Mouse (Mus musculus): Measurements from ENCODE around the gene Rabep1. TPM values are rescaled to one million over a fixed set of nuclear protein-coding genes. Genes with fewer than 3 reads are reported as not detected.

The Rabep1 gene
- polyA plus RNA-seq, 1 experiment from 2014 or later = 27.8 TPM

DNA sequence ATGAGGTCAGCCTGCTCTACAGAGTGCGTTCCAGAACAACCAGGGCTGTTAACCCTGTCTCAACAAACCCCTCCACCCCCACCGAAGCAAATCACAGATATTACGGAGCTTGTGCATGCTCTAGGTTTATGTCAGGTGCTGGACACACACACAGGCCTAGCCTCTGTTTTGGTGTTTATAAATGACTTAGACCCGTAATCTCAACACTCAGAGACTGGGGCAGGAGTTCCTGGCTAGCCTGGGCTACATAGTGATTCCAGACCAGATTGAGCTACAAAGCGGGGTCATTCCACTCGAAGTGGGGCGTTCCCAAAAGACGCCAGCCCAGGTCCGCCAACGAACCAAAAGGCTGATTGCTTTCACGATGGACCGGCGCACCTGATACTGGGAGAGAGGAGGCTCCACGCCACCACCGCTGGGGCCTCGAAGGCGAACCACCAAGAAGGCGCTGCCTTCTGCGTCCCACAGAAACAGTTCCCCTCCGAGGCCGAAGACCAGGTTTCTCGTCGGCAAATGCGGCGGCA, 124.8 kb downstream of the Rabep1 start:
- Histone ChIP-seq H3K36me3 (ENCODE audit: control insufficient read depth, insufficient read depth, low read length) (peaks cover 10% of the 10 kb centered on the region; the same call in 1 of the 2 replicates), H3K4me1 (ENCODE audit: control insufficient read depth, insufficient read depth, low read length) (peaks cover 12% of the 10 kb centered on the region), H3K27ac (ENCODE audit: low read depth, low read length) (peak overlapping the region; percentile 88), H3K4me3 (ENCODE audit: low read depth, low read length) (peak overlapping the region; percentile 96), H3K9ac (ENCODE audit: low read depth, low read length) (peak overlapping the region; percentile 92), H3K27me3 (ENCODE audit: control insufficient read depth, insufficient read depth, low read length) (no peaks in the 10 kb centered on the region), H3K9me3 (replicated peaks; ENCODE audit: control insufficient read depth, low read length) (no peaks in the 10 kb centered on the region), H3K4me2 (peak overlapping the region; percentile 85)
- no peak for ATAC-seq (replicated peaks; ENCODE audit: insufficient number of reproducible peaks, low FRiP score, low TSS enrichment)
- WGBS (ENCODE audit: insufficient replicate concordance) = 1% methylated on average over 25 of the region's 25 CpGs

DNA sequence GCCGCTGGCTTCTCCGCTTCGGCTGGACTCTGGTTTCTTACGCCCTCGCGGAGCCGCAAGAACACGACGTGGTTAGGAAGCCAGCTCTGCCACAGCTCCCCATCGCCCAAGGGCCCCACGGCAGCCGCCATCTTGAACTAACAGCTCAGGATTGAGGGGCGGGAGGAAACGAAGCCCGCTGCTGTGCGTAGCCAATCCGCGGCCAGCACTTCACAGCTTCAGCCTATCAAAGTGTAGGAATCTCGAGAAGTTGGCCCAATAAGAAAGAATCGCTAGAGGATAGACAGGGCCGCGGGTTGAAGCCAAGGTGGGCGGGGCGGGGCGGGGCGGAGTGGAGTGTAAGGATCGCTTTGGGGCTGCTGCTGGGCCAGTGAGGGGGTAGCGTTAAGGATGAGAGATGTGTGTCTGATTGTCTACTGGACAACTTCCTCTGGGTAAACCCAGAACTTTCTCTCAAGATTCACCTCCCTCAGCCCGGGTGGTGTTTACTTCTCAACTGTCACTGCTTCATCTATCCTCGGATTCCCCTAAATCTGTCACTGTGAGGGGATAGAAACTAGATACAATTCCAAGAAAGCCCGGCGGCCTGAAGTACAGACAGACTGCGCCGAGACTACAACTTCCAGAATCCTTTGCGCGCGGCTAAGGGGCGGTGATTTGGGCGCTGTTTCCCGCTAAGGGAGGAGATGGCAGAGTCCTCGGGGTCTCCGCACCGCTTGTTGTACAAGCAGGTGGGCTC, 125.4 kb downstream of the Rabep1 start, which contains the start of the genes Nup88 and Rpain:
Gene Nup88, minus strand, starts transcription at position 153 of the 739 bp plus-strand sequence.
Gene Rpain, plus strand, starts transcription at position 393 of the 739 bp plus-strand sequence.
- no peaks in the 10 kb centered on the region for H3K27me3 ChIP-seq (ENCODE audit: control insufficient read depth, insufficient read depth, low read length)
- H3K36me3 ChIP-seq (ENCODE audit: control insufficient read depth, insufficient read depth, low read length) = peaks cover 7% of the 10 kb centered on the region; the same call in 1 of the 2 replicates
- peak within 1 kb of the TSS; percentile 85 for H3K4me2 ChIP-seq
- H3K4me1 ChIP-seq (ENCODE audit: control insufficient read depth, insufficient read depth, low read length) = peaks cover 12% of the 10 kb centered on the region
- peak; percentile 95 for ATAC-seq (replicated peaks; ENCODE audit: insufficient number of reproducible peaks, low FRiP score, low TSS enrichment)
- no peaks in the 10 kb centered on the region for H3K9me3 ChIP-seq (replicated peaks; ENCODE audit: control insufficient read depth, low read length)
- H3K27ac ChIP-seq (ENCODE audit: low read depth, low read length) = peak within 1 kb of the TSS; percentile 88
- peak within 1 kb of the TSS; percentile 92 for H3K9ac ChIP-seq (ENCODE audit: low read depth, low read length)
- peak within 1 kb of the TSS; percentile 96 for H3K4me3 ChIP-seq (ENCODE audit: low read depth, low read length)
- under 1% methylated on average over 43 of the region's 43 CpGs for WGBS (ENCODE audit: insufficient replicate concordance)

DNA sequence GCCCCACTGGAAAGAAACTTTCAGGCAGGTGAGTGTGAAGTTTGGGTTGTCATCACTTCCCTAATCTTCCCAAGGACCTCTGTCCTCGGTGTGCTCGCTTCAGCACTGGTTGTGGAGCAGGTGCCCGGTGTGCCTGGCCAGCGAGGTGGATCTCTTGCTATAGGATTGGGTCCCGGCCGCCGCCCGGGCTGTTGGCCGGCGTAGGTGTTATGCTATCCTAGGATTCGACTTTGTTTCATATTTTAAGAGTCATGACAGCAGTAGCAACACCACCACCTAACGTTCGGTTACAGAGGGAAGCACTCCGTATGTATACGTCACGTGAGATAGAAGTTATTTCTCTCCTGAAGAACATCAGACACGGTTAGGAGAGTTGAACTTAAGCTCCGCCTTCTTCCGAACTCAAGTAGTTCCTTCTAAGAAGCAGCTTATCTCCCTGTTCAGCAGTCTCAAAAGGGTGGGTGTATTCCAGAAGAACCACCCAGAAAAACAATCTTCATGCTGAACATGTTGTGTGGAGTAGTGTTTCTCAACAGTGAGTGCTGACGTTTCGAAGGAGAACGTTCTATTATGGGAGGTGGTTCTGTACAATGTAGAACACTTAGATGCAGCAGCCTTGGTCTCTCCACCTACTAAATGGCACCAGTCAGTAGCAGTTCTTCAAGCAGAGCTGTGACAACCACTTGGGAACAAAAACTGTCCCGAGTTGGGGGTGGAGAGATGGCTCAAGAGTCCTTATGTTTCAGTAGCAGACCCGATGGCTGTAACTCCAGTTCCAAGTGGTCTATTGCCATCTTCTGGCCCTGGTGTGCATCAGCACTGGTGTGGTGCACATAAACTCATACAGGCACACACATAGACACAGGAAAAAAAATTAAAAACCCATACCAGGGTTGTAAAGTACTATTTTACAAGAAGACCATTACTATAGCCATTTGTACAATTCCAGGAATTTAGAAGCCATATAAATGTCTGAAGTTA, 126.3 kb downstream of the Rabep1 start:
- Histone ChIP-seq H3K4me3 (ENCODE audit: low read depth, low read length) (peak overlapping the region; percentile 96), H3K9ac (ENCODE audit: low read depth, low read length) (peak overlapping the region; percentile 65), H3K4me2 (peak overlapping the region; percentile 85), H3K27me3 (ENCODE audit: control insufficient read depth, insufficient read depth, low read length) (no peaks in the 10 kb centered on the region), H3K4me1 (ENCODE audit: control insufficient read depth, insufficient read depth, low read length) (peaks cover 12% of the 10 kb centered on the region), H3K27ac (ENCODE audit: low read depth, low read length) (peak overlapping the region; percentile 86), H3K9me3 (replicated peaks; ENCODE audit: control insufficient read depth, low read length) (no peaks in the 10 kb centered on the region), H3K36me3 (ENCODE audit: control insufficient read depth, insufficient read depth, low read length) (peaks cover under 1% of the 10 kb centered on the region; the same call in 1 of the 2 replicates)
- WGBS (ENCODE audit: insufficient replicate concordance) = 16% methylated on average over 24 of the region's 24 CpGs
- peak; percentile 47; the same call in 1 of the 2 replicates for ATAC-seq (replicated peaks; ENCODE audit: insufficient number of reproducible peaks, low FRiP score, low TSS enrichment)

DNA sequence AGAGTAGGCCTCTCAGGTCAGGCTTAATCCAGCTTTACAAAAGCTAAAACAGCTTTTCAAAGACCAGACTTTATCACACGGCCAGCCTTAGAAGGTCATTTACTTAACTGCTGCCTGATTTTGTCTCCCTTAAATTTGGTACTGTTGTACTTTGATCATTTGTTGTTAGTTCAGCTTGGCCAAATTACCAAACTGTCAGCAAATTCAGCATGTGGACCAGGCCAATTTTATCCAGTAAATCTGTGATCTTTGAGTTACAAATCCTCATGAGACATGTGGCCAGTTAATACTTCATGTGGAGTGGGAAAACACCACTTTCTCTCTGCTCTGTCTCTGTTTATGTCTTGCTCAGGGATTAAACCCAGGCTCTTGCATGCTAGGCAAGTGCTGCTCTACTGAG, 128.0 kb downstream of the Rabep1 start:
- Histone ChIP-seq H3K4me2 (no peak overlapping the region), H3K36me3 (ENCODE audit: control insufficient read depth, insufficient read depth, low read length) (peaks cover 11% of the 10 kb centered on the region; the same call in 1 of the 2 replicates), H3K27ac (ENCODE audit: low read depth, low read length) (no peak overlapping the region), H3K9me3 (replicated peaks; ENCODE audit: control insufficient read depth, low read length) (no peaks in the 10 kb centered on the region), H3K4me1 (ENCODE audit: control insufficient read depth, insufficient read depth, low read length) (peaks cover 12% of the 10 kb centered on the region), H3K27me3 (ENCODE audit: control insufficient read depth, insufficient read depth, low read length) (no peaks in the 10 kb centered on the region), H3K9ac (ENCODE audit: low read depth, low read length) (no peak overlapping the region), H3K4me3 (ENCODE audit: low read depth, low read length) (no peak overlapping the region)
- 55% methylated on average over 1 of the region's 1 CpGs for WGBS (ENCODE audit: insufficient replicate concordance)
- ATAC-seq (replicated peaks; ENCODE audit: insufficient number of reproducible peaks, low FRiP score, low TSS enrichment) = no peak

DNA sequence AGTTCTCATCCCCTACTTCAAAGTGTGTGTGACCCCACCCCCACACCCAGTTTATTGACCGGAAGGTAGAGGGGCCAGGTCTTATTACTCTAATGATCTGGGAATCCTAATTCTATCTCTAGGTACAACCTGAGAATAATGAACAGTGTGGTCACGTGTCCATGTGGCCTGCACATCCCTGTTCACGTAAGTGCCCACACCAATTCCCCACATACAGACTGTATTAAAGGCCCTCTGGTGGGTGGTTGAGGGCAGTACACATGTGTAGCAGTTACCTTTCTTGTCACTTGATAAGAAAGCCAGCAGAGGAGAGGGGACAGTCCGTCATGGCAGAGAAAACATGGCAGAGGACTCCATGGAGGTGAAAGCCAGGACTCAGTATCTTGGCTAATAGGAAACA, 129.4 kb downstream of the Rabep1 start:
- Histone ChIP-seq H3K9ac (ENCODE audit: low read depth, low read length) (no peak overlapping the region), H3K4me2 (no peak overlapping the region), H3K4me3 (ENCODE audit: low read depth, low read length) (no peak overlapping the region), H3K27ac (ENCODE audit: low read depth, low read length) (no peak overlapping the region), H3K27me3 (ENCODE audit: control insufficient read depth, insufficient read depth, low read length) (no peaks in the 10 kb centered on the region), H3K9me3 (replicated peaks; ENCODE audit: control insufficient read depth, low read length) (no peaks in the 10 kb centered on the region), H3K36me3 (ENCODE audit: control insufficient read depth, insufficient read depth, low read length) (peaks cover 21% of the 10 kb centered on the region), H3K4me1 (ENCODE audit: control insufficient read depth, insufficient read depth, low read length) (peaks cover 4% of the 10 kb centered on the region; the same call in 1 of the 2 replicates)
- 78% methylated on average over 4 of the region's 4 CpGs for WGBS (ENCODE audit: insufficient replicate concordance)
- no peak for ATAC-seq (replicated peaks; ENCODE audit: insufficient number of reproducible peaks, low FRiP score, low TSS enrichment)

DNA sequence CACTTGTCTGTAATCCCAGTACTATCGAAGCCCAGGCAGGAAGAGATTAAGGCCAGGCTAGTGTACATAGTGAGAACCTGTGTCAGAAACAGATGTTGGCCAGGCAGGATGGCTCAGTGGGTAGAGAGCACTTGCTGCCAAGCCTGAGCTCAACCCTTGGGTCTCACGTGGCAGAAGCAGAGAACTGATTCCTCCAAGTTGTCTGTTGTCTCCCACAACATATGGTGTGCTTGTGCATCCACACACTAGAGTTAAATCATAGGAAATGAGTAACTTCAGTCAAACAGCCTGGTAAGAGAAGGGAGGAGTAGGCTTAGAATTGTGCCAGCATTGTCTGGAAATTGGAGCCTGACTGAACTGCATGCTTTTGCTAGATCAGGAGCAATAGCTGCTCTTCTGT, 130.6 kb downstream of the Rabep1 start:
- Histone ChIP-seq H3K36me3 (ENCODE audit: control insufficient read depth, insufficient read depth, low read length) (peaks cover 26% of the 10 kb centered on the region), H3K9me3 (replicated peaks; ENCODE audit: control insufficient read depth, low read length) (no peaks in the 10 kb centered on the region), H3K4me2 (no peak overlapping the region), H3K9ac (ENCODE audit: low read depth, low read length) (no peak overlapping the region), H3K27ac (ENCODE audit: low read depth, low read length) (no peak overlapping the region), H3K4me3 (ENCODE audit: low read depth, low read length) (no peak overlapping the region), H3K27me3 (ENCODE audit: control insufficient read depth, insufficient read depth, low read length) (no peaks in the 10 kb centered on the region), H3K4me1 (ENCODE audit: control insufficient read depth, insufficient read depth, low read length) (peaks cover 4% of the 10 kb centered on the region; the same call in 1 of the 2 replicates)
- no peak for ATAC-seq (replicated peaks; ENCODE audit: insufficient number of reproducible peaks, low FRiP score, low TSS enrichment)
- 78% methylated on average over 2 of the region's 2 CpGs for WGBS (ENCODE audit: insufficient replicate concordance)

DNA sequence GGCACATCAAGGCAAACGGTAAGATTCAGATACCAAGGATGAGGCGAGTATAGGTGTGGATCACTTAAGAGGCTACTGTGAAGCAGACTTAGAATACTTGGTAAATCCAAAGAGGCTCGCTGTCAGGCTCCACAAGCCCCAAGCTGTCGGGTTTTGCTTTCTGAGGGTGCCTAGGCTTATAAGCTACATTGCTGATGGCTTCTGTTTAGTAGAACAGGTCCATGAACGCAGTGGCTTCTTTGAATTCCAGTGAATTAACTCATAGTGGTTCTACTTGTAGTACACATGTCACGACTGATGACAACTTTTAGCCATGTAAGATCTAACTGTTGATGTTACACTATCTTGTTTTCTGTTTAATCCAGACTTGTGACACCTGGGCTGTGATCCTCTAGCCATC, 132.7 kb downstream of the Rabep1 start:
- peaks cover 30% of the 10 kb centered on the region for H3K36me3 ChIP-seq (ENCODE audit: control insufficient read depth, insufficient read depth, low read length)
- no peak overlapping the region for H3K4me2 ChIP-seq
- no peak for ATAC-seq (replicated peaks; ENCODE audit: insufficient number of reproducible peaks, low FRiP score, low TSS enrichment)
- H3K9me3 ChIP-seq (replicated peaks; ENCODE audit: control insufficient read depth, low read length) = no peaks in the 10 kb centered on the region
- H3K27me3 ChIP-seq (ENCODE audit: control insufficient read depth, insufficient read depth, low read length) = no peaks in the 10 kb centered on the region
- WGBS (ENCODE audit: insufficient replicate concordance) = 80% methylated on average over 6 of the region's 6 CpGs
- H3K4me1 ChIP-seq (ENCODE audit: control insufficient read depth, insufficient read depth, low read length) = peaks cover 7% of the 10 kb centered on the region
- no peak overlapping the region for H3K9ac ChIP-seq (ENCODE audit: low read depth, low read length)
- H3K4me3 ChIP-seq (ENCODE audit: low read depth, low read length) = no peak overlapping the region
- H3K27ac ChIP-seq (ENCODE audit: low read depth, low read length) = no peak overlapping the region

DNA sequence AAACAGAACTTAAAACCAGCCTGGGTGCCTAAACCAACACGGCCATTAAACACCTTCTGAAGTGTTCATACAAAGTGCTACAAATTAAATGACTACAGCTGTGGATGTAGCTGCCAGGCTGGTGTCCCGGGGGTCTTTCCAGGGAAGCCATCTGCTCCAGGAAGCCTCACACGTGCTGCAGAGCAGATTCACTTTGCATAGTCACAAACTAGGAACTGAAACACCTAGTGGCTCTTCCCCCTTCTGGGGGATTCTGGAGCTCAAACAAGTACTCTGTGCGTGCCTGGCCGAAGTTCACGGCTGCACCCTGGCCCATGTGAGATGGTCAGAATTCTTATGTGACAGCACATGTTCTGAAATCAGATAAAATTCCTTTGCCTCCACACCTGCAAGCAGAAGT, 135.7 kb downstream of the Rabep1 start:
- no peaks in the 10 kb centered on the region for H3K9me3 ChIP-seq (replicated peaks; ENCODE audit: control insufficient read depth, low read length)
- ATAC-seq (replicated peaks; ENCODE audit: insufficient number of reproducible peaks, low FRiP score, low TSS enrichment) = no peak
- 80% methylated on average over 6 of the region's 6 CpGs for WGBS (ENCODE audit: insufficient replicate concordance)
- no peak overlapping the region for H3K4me3 ChIP-seq (ENCODE audit: low read depth, low read length)
- H3K36me3 ChIP-seq (ENCODE audit: control insufficient read depth, insufficient read depth, low read length) = peaks cover 34% of the 10 kb centered on the region
- no peaks in the 10 kb centered on the region for H3K27me3 ChIP-seq (ENCODE audit: control insufficient read depth, insufficient read depth, low read length)
- H3K4me1 ChIP-seq (ENCODE audit: control insufficient read depth, insufficient read depth, low read length) = peaks cover 7% of the 10 kb centered on the region
- no peak overlapping the region for H3K4me2 ChIP-seq
- H3K27ac ChIP-seq (ENCODE audit: low read depth, low read length) = no peak overlapping the region
- no peak overlapping the region for H3K9ac ChIP-seq (ENCODE audit: low read depth, low read length)
